Mouse (Mus musculus) megakaryocyte progenitor cell, adult 5-6 weeks (primary cell): ENCODE results near the gene Unkl. TPM values are rescaled to one million over a fixed set of nuclear protein-coding genes. Genes with fewer than 3 reads are reported as not detected.

Experiments used
- ATAC-seq: replicated peaks from 2 replicates; pipeline ENCODE4 v1.8.0; 2016; ENCODE audit warnings: mild to moderate bottlenecking, moderate TSS enrichment, inconsistent platforms; ENCODE audit not compliant: poor library complexity
- total RNA-seq, 2 experiments: library from RNA; stranded (forward) in 1 of 2; stranded (reverse) in 1 of 2; fragments of 157-497, 149-512 nt in 1 of 2; fragments of 200-1000 nt in 1 of 2; gene quantifications; 2 replicates each; pipeline versions ENCODE4 v1.2.3 to v1.2.4; 2015 to 2017

Gene Unkl
- 6.1 and 6.2 TPM in 2 replicates for total RNA-seq (2015)
- total RNA-seq (2017), result 7.7 and 8.2 TPM in 2 replicates

DNA sequence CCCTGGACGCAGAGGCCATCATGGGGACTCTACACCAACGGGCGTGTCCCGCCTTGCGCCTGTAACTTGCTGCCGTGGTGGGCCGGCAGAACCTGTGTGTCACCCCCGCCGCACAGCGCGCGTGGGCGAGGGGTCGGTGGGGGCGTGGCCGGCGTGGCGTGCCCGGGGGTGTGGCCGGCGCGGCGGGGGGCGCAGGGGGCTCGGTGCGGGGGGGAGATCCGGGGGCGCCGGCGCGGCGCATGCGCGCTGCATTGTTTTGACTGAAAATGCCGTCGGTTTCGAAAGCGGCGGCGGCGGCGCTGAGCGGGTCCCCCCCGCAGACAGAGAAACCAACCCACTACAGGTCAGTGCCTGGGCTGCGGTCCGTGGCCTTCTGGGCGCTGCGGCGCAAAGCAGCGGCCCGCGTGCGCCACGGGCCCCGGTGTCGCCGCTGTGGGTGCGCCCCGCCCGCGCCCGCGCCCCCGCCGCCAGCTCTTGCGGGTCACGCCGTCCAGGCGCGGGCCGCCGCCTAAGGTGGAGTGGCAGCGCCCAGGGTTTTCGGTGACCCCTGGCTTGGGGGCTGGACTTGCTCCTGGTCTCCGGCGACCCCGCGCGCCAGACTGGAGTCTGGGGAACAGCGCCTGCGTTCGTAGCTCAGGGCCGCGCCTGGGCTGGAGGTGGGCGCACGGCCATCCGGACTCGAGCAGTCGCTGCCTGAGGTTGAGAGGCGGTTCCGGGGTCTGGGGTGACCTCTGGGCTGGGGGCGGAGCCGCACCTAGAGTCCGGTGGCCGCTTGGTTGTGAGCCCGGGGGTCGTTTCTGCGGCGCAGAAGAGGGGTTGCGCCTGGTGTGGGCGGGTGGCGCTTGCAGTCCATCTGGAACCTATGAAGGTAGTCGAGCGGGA is at the start of gene Unkl:
Gene Unkl, plus strand, starts transcription at position 248 of the 882 bp plus-strand sequence.
- 0 out of 2 replicates have a peak, but pooled peaks have one; percentile 14 for ATAC-seq

DNA sequence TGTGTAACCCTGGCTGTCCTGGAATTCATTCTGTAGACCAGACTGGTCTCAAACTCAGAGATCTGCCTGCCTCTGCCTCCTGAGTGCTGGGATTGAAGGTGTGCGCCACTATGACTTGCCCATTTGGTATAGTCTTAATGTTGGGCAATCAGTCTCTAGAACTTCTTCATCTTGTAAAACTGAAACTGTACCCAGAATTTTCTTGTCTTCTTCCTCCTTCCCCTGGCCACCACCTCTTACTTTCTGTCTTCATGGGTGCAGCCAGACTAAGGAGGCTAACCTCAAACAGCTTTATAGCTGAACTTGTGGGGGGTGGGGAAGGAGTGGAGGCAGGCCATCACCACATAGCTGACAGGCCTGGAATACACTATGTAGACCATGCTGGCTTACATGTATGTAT is 49.4 kb upstream of the Unkl start:
- peak; percentile 39; the same call in 1 of the 2 replicates for ATAC-seq

DNA sequence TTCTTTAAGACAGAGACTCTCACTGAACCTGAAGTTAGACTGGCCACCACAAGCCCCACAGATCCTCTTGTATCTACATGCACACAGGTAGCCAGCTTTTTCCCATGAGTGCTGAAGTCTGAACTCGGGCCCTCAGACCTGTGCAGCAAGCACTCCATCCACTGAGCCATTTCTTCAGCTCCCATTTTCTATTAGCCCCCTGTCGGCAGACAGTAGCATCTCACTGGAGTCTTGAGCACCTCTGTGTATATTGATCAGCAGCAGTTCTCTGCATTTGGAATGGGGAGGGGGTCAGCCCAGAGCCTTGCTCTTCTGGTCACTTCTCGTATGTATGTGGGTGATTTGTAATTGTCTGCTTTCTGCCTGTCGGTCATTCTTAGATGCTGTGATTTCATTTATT is 48.2 kb upstream of the Unkl start:
- ATAC-seq, result peak; percentile 42; the same call in 1 of the 2 replicates

DNA sequence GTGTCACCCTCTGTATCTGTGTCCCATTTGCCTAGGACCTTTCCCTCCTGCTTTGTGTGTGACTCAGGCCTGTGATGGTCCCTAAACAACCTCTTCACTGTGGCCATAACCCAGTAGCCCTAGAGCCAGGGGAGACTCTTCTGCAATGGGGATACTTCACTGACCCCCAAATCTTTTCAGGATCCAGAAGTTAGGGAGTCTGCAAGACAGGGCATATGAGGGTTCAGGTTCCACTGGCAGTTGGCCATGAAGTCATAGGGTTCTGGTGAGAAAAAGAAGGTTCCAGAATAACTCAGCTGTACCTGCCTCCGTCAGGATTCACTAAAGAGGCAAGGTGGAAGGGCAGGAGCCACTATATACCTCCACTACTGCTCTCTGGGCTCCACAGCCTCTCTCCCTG is 26.0 kb upstream of the Unkl start, which contains the start of gene Ccdc154:
Gene Ccdc154, plus strand, starts transcription at position 301 of the 400 bp plus-strand sequence.
- no peak for ATAC-seq

DNA sequence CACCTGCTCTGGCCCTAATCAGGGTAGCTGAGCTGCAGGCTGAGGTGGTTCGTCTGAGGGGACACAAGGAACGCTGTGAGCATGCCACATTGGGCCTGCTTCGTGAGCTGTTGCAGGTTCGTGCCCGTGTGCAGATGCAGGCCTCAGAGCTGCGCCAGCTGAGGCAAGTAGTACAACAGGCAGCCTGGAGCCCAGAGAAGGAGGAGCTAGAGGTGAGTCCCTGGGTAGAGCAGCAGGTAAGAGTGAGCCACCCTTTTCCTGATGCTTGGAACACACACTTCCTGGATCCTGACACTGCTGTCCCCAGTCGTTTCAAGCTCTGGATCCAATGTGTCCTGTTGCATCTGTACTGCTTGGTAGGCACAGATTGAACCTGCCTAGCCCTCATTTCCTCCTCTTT is 24.8 kb upstream of the Unkl start:
- no peak for ATAC-seq

DNA sequence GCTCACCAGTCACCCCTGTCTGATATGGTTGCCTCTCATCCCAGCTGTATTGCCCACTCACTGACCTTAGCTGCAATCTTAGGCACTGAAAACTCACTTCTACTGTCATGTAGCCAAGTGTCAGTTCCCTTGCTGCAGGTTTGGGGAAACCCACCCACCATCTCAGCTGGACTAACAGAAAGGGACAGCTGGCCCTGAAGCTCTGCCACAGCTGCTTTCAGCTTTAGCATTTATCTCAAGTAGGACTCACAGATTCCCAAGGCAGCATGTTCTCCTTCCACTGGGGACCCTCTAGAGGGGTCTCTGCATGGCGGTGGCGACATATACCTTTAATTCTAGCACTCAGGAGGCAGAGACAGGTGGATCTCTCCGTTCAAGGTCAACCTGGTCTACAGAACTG is 23.4 kb upstream of the Unkl start:
- no peak for ATAC-seq

DNA sequence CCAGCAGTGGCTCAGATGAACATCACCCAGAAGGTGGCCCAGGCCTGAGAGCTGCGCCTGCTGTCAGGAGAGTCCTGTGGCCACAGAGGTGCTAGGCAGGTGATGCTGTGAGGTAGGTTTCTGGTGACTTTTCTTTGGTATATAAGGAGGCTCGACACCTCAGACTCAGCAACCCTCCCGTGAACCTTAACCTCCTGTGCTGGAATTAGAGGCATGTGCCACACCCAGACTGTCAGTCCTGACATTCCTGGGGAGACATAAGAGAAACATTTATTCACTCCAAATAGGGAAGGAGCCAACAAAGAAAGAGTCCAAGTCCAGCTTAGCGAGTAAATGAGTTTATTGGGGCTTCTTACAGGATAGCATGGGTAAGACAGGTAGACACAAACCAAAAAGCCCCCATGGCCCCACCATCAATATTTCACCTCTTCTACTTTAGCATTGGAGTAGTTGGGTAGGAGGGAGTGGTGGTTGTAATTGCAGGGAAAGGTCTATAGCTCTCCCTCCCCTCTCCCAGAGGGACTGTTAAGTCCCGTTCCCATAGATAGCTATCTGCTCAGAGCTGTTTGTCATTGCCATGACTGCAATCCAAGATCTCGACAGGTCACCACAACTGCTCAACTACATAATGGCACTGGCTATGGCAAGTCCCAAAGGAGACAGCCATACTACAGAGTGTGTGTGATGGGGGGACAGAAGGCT is 22.1 kb upstream of the Unkl start:
- no peak for ATAC-seq

DNA sequence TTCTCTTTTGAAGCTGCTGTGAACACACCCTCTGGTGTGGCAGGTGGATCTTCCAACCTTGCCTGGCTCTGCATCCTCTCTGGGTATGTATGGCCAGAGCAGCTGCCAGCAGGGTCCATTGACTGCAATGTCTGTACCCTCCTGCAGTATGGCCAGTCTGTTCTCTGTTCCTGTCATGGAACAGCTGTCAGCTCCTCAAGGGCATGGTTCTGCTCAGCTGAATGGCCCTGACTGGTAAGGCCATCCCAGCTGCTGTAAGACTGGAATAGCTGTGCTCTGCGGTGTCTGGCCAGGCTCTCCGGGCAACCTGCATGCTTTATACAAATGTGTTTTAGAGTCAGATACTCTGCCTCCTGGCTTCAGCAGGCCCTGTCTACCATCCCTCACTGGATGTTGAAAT is 18.5 kb upstream of the Unkl start:
- ATAC-seq, result no peak

DNA sequence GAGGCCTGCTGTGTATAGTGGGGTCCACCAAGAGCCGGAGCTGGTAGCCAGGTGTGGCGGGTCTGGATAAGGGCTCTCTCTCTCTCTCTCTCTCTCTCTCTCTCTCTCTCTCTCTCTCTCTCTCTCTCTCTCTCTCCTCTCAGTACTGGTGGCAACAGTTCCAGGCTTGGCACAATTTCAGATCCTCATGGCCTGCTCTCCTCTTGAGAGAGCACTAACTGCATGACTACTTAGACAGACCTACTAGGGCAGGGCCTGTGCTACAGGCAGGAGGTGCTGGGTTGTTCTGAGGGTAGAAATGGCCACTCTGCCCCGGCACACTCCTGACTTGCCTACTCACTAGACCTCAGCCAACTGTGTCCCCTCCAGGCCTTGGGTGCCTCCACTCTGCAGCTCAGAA is 15.6 kb upstream of the Unkl start:
- ATAC-seq, result no peak

DNA sequence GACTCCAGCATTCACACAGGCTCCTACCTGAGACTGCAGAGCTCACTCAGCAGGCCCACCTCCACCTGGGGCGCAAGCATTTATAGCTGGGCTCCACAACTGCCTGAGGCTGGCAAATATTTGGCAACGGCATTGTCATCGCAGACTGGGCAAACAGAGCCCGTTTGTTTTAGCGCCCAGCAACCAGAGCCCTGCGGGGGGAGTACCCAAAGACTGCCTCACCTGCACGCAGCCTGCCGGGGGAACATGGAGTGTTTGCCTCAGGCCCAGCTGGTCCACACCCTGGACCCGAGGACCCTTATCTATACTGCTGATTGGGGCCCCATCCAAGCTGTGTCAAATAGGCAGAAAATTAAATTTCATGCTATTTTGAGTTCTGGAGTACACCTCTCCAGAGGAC is 12.8 kb upstream of the Unkl start, which contains the start of gene Gm38655:
Gene Gm38655, minus strand, starts transcription at position 61 of the 400 bp plus-strand sequence.
- no peak for ATAC-seq

DNA sequence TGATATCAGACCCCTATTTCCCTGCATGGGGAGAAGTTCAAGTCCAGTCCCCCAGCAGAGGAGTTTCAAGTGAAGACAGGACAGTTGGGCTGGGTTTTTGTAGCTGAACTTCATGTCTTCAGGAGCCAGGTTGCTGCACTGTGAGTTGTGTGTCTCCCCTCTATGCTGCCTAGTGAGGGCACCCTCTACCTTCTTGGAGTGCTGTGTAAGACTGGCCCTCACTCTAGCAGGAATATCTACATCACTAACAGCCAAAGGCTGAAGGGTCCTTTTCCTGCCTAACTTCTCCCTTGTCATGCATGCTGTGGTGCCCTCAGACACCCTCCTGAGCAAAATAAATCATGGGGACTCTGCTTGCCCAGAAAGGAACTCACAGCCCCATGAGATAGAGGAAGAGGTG is 5.0 kb upstream of the Unkl start:
- no peak for ATAC-seq

DNA sequence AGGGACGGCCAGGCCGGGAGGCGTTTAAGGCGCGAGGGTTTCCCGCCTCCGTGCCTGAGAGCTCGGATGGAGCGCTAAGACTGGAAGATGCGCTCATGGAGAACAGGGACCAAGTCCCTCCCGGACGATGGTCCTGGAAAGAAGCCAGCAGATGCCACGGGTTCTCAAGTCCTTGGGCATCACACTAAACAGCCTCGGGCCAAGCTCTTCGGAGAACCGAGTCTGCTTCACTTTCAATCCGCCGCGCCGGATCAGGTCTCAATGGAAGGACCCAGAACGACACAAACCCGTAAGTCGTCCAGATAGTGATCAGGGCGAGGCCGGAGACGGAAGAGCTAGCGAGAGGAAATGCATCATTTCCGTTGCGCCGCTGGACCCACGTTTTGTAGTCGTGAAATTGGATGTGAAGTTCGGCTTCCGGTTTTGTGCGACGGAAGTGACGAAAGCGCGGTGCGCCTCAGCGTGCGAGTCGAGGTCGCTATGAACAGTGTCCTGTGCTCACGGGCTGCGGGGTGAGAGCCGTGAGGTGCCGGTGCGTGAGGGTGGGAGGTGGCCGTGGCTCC is 4.0 kb upstream of the Unkl start, which contains the start of gene BC003965:
Gene BC003965, plus strand, starts transcription at position 426 of the 563 bp plus-strand sequence.
- ATAC-seq, result peak; percentile 92

DNA sequence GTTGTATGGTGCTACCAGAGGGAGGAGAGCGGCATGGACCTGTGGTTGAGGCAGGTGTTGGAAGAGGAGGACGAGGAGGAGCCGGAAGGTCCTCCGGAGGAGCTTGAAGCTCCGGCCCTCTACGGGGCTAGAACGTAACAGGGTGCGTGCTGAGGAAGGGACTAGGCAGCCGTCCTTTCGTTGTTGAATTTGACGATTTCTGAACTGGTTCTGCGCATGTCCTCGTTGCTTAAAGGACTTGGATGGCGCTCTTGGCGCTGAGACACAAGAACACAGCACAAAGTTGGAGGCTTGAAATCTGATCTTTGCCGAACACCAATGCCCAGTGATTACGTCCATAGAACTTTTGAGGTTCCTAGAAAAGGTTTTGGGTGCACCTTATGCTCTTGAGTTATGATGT is 3.2 kb upstream of the Unkl start:
- ATAC-seq, result peak; percentile 7; the same call in 1 of the 2 replicates

DNA sequence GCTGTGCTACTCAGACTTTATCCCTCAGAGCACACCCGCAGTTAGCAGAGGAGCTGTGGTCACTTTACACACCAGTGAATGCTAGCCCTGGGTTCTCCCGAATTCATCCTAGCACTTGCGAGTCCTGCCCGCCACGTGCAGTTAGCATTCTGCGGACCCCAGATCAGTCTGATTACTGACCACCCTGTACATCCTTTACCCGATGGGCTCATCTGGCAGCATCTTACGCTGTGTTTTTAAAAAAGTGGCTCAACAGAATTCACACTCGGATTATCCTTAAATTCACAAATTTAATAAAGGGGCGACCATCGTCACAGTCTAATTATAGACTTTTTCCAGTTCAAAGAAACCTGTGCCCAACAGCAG is 430 bp upstream of the Unkl start:
- ATAC-seq, result no peak

DNA sequence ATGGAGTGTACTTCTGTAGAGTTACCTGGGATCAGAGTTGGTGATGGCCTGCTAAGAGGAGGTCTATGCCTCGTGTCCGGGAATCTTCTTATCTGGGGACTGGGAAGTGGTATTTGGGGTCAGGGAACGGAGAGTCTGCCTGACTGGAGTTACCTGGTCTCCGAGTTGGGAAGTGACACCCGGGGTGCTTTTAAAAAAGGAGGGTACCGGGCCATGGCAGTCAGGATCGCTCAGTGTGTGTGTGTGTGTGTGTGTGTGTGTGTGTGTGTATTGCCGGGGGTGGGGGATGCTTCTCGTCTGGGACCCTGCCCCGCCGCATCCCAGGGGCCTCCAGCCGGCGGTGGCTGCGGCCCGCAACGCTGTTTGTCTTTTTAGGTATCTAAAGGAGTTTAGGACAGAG is 894 bp downstream of the Unkl start:
- ATAC-seq, result no peak

DNA sequence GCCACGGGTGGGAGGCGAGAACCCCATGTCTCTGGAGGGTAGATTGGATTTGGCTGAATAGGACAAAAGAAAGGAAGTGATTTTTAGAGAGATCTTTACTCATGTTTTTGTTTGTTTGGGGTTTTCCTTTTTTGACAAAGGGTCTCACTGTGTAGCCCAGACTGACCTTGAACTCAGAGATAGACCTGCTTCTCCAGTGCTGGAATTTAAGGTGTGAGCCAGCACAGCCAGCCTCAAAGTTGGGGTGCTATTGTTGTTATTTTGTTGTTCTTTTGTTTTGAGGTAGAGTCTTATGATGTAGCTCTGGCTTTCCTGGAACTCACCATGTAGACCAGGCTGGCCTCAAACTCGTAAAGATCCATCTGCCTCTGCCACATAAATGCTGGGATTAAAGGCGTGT is 14.2 kb downstream of the Unkl start:
- no peak for ATAC-seq

DNA sequence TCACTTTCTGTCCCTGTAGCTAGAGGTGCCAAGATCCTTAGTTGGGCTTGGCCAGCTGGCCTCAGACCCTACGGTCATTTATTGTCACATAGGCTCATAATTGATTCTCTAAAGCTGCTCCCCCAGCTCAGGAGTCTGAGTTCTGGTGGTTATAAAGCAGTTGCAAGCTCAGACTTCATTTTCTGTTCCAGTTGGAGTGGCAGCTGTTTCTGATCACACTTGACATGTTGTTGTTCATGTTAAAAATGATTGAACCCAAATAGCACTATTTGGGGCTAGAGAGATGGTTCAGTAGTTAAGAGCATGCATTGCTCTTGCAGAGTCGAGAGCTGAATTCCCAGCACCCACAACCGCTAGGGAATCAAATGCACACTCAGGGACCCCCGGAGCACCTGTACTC is 21.8 kb downstream of the Unkl start:
- no peak for ATAC-seq

DNA sequence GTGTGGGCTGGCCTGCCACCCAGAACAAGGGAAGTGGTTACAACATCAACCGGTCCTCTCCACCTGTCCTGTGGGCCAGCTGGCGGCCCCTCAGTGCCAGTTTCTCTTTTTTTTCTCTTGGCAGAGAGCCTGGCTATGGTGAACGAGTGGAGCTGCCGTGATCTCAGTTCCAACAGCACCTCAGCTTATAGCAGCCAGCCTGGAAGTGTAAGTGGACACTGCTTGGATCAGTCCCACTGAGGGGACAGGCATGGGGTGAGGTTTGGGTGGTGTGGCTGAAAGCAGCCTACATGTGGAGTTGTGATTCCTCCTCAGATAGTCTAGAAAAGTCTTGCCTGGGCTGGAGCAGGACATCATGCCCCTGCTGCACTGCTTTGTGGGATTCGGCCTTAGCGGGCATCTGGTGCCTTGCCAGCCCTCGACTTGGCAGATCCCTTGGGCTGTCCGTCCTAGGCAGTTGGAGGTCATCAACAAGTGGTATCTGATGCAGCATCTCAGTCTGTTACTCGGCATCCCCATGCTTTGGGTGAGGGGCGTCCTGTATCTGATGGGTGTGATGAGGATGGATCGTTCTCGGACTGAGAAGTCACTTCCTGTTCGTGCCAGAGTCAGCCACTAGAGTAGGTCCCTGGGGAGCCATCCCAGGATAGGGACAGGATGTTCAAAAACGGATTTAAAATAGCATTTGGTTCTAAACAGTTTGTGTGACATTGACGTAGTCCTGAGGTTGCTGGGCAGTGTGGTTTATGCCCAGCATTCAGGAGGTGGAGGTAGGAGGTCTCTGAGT is 22.7 kb downstream of the Unkl start:
- peak; percentile 61 for ATAC-seq

DNA sequence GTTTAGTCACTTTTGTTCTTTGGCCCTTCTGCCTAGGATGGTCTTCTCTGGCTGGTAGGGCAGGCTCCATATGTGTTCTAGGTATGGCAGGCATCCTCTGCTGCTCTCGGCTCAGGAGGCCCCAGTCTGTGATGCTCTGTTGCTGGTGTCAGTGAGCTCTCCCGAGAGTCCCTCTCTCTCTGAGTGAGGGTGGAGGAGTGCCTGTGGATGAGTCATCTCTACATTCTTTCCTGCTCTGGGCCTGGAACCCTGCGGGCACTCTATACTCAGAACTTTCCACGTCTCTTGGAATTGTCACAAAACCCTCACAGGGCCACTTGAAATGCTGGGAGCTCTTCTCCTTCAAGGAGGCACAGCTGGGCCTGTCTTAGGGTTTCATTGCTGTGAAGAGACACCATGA is 23.5 kb downstream of the Unkl start:
- no peak for ATAC-seq

DNA sequence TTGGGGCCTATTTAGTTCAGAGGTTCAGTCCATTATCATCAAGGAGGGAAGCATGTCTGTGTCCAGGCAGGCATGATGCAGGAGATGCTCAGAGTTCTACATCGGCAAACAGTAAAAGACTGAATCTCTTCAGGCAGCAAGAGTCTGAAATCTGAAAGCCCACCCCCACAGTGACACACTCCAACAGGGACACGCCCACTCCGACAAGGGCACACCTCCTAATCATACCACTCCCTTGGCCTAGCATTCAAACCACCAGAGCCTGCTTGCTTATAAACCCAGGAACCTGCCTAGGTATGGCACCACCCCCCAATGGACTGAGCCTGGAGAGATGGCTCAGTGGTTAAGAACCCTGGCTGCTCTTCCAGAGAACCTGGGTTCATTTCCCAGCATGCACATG is 27.2 kb downstream of the Unkl start:
- ATAC-seq, result no peak

DNA sequence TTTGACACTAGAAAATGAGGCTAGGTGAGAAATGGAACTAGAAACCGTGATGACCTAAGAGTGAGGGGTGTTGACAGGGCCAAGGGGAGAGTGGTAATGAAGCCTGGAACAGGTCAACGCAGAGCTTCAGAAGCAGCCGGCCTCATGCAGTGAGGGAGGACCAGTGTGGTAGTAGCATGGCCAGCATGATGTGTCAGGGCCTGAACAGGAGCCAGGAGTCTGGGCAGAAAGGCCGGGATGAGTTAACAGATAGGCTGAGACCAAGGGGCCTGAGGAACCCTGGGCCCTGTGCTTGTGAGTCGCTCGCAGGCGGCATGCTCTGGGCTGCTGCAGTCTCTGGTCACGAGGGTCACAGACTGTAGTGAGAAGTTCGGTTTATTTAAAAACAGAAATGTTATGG is 30.8 kb downstream of the Unkl start:
- no peak for ATAC-seq
